Mouse (Mus musculus): ENCODE measurements at regions not wholly inside any gene's neighbourhood (a gene's known extent, or its start where the extent isn't known, plus 50 kb on each side); places are given as distances from the start of the nearest gene placed in this dataset.
"Not testable (repeated sequence)": the region's sequence is repeated elsewhere in the genome, so short reads cannot be mapped to it uniquely, and the experiment has no call there.

GRCm38 (mm10) chr1:51584925-51585424 is 106.8 kb upstream of the Nabp1 start:
- TF ChIP-seq CTCF (IDR thresholded peaks at IDR 0.05; ENCODE audit: control insufficient read depth, insufficient read depth, low read length) (no peak), POLR2A (IDR thresholded peaks at IDR 0.05; ENCODE audit: borderline replicate concordance, control insufficient read depth, low read depth, low read length) (no peak)
- Histone ChIP-seq H3K4me1 (ENCODE audit: control insufficient read depth, insufficient read depth, low read length) (peaks cover 4% of the 10 kb centered on the region; the same call in 1 of the 2 replicates), H3K27ac (ENCODE audit: control insufficient read depth, insufficient read depth, low read depth, low read length, poor library complexity) (peak overlapping the region; percentile 85; the same call in 1 of the 2 replicates), H3K4me3 (replicated peaks; ENCODE audit: control insufficient read depth, low read depth, low read length) (no peak overlapping the region)
- WGBS = 2% methylated on average over 3 of the region's 3 CpGs

GRCm38 (mm10) chr1:51583871-51584270 is 105.6 kb upstream of the Nabp1 start:
- Histone ChIP-seq H3K4me3 (replicated peaks; ENCODE audit: control insufficient read depth, low read depth, low read length) (no peak overlapping the region), H3K27ac (ENCODE audit: control insufficient read depth, insufficient read depth, low read depth, low read length, poor library complexity) (no peak overlapping the region), H3K4me1 (ENCODE audit: control insufficient read depth, insufficient read depth, low read length) (peaks cover 5% of the 10 kb centered on the region; the same call in 1 of the 2 replicates)
- WGBS = 69% methylated on average over 4 of the region's 4 CpGs
- TF ChIP-seq CTCF (IDR thresholded peaks at IDR 0.05; ENCODE audit: control insufficient read depth, insufficient read depth, low read length) = no peak
- TF ChIP-seq POLR2A (IDR thresholded peaks at IDR 0.05; ENCODE audit: borderline replicate concordance, control insufficient read depth, low read depth, low read length) = no peak

GRCm38 (mm10) chr1:51580074-51580473 is 101.8 kb upstream of the Nabp1 start:
- Histone ChIP-seq H3K4me1 (ENCODE audit: control insufficient read depth, insufficient read depth, low read length) (peaks cover 8% of the 10 kb centered on the region), H3K4me3 (replicated peaks; ENCODE audit: control insufficient read depth, low read depth, low read length) (no peak overlapping the region), H3K27ac (ENCODE audit: control insufficient read depth, insufficient read depth, low read depth, low read length, poor library complexity) (peak overlapping the region; percentile 67; the same call in 1 of the 2 replicates)
- 3% methylated on average over 7 of the region's 7 CpGs for WGBS
- TF ChIP-seq POLR2A (IDR thresholded peaks at IDR 0.05; ENCODE audit: borderline replicate concordance, control insufficient read depth, low read depth, low read length) (no peak), CTCF (IDR thresholded peaks at IDR 0.05; ENCODE audit: control insufficient read depth, insufficient read depth, low read length) (no peak)

- no peak overlapping the region for H3K4me3 ChIP-seq (replicated peaks; ENCODE audit: control insufficient read depth, low read depth, low read length)
- peaks cover 6% of the 10 kb centered on the region for H3K4me1 ChIP-seq (ENCODE audit: control insufficient read depth, insufficient read depth, low read length)
- 33% methylated on average over 2 of the region's 2 CpGs for WGBS
- TF ChIP-seq POLR2A (IDR thresholded peaks at IDR 0.05; ENCODE audit: borderline replicate concordance, control insufficient read depth, low read depth, low read length) = no peak
- TF ChIP-seq CTCF (IDR thresholded peaks at IDR 0.05; ENCODE audit: control insufficient read depth, insufficient read depth, low read length) = no peak
- no peak overlapping the region for H3K27ac ChIP-seq (ENCODE audit: control insufficient read depth, insufficient read depth, low read depth, low read length, poor library complexity)
Observed at GRCm38 (mm10) chr1:51577701-51578100, 99.5 kb upstream of the Nabp1 start.

GRCm38 (mm10) chr1:51572314-51573078 is 94.3 kb upstream of the Nabp1 start:
- Histone ChIP-seq H3K27ac (ENCODE audit: control insufficient read depth, insufficient read depth, low read depth, low read length, poor library complexity) (no peak overlapping the region), H3K4me3 (replicated peaks; ENCODE audit: control insufficient read depth, low read depth, low read length) (no peak overlapping the region), H3K4me1 (ENCODE audit: control insufficient read depth, insufficient read depth, low read length) (peaks cover 3% of the 10 kb centered on the region)
- no peak for TF ChIP-seq POLR2A (IDR thresholded peaks at IDR 0.05; ENCODE audit: borderline replicate concordance, control insufficient read depth, low read depth, low read length)
- 63% methylated on average over 8 of the region's 8 CpGs for WGBS

GRCm38 (mm10) chr1:51569625-51570024 is 91.4 kb upstream of the Nabp1 start:
- WGBS = 76% methylated on average over 4 of the region's 4 CpGs
- H3K4me1 ChIP-seq (ENCODE audit: control insufficient read depth, insufficient read depth, low read length) = peaks cover 1% of the 10 kb centered on the region

GRCm38 (mm10) chr1:51566170-51566649 is 88.0 kb upstream of the Nabp1 start:
- no peak overlapping the region for H3K27ac ChIP-seq (ENCODE audit: control insufficient read depth, insufficient read depth, low read depth, low read length, poor library complexity)
- WGBS = 41% methylated on average over 7 of the region's 7 CpGs
- H3K4me1 ChIP-seq (ENCODE audit: control insufficient read depth, insufficient read depth, low read length) = peaks cover 1% of the 10 kb centered on the region
- no peak overlapping the region for H3K4me3 ChIP-seq (replicated peaks; ENCODE audit: control insufficient read depth, low read depth, low read length)
- TF ChIP-seq POLR2A (IDR thresholded peaks at IDR 0.05; ENCODE audit: borderline replicate concordance, control insufficient read depth, low read depth, low read length) = no peak
- no peak for TF ChIP-seq CTCF (IDR thresholded peaks at IDR 0.05; ENCODE audit: control insufficient read depth, insufficient read depth, low read length)

More at GRCm38 (mm10) chr1:51569625-51570024, 91.4 kb upstream of the Nabp1 start:
- no peak for TF ChIP-seq CTCF (IDR thresholded peaks at IDR 0.05; ENCODE audit: control insufficient read depth, insufficient read depth, low read length)
- TF ChIP-seq POLR2A (IDR thresholded peaks at IDR 0.05; ENCODE audit: borderline replicate concordance, control insufficient read depth, low read depth, low read length) = no peak
- no peak overlapping the region for H3K4me3 ChIP-seq (replicated peaks; ENCODE audit: control insufficient read depth, low read depth, low read length)
- H3K27ac ChIP-seq (ENCODE audit: control insufficient read depth, insufficient read depth, low read depth, low read length, poor library complexity) = no peak overlapping the region

- not testable (repeated sequence) for H3K4me1 ChIP-seq (ENCODE audit: control insufficient read depth, insufficient read depth, low read length); H3K27ac ChIP-seq (ENCODE audit: control insufficient read depth, insufficient read depth, low read depth, low read length, poor library complexity); H3K4me3 ChIP-seq (replicated peaks; ENCODE audit: control insufficient read depth, low read depth, low read length)
- WGBS = 88% methylated on average over 4 of the region's 4 CpGs
Observed at GRCm38 (mm10) chr1:51556616-51557015, 78.4 kb upstream of the Nabp1 start.
